Mouse (Mus musculus) CH12.LX (cell line): Measurements from ENCODE around the gene Galnt17. TPM values are rescaled to one million over a fixed set of nuclear protein-coding genes. Genes with fewer than 3 reads are reported as not detected.

Experiments used
- DNase-seq: peaks from one replicate; pipeline ENCODE4 v3.0.0-alpha.2; 2013; ENCODE audit errors: extremely low read depth
- H3K27ac ChIP-seq: 2 replicates; pipeline ENCODE4 v1.5.1; 2012; ENCODE audit warnings: low read depth, mild to moderate bottlenecking, control low read depth, moderate library complexity; ENCODE audit not compliant: insufficient read depth
- H3K27me3 ChIP-seq: replicated peaks from 2 replicates; pipeline ENCODE3; 2012; ENCODE audit warnings: inconsistent platforms
- H3K36me3 ChIP-seq, 2 experiments: replicated peaks in 1 of 2; 2 replicates each; pipeline versions ENCODE3 to v1.6.1; 2012; ENCODE audit warnings: inconsistent platforms in 1 of 2, low read length in 1 of 2, mild to moderate bottlenecking in 1 of 2, mixed read lengths in 1 of 2, moderate library complexity in 1 of 2; ENCODE audit not compliant: control insufficient read depth in 1 of 2, insufficient read depth in 1 of 2
- H3K4me1 ChIP-seq, 2 experiments: 2 replicates each; pipeline ENCODE4 v1.6.1; 2012; ENCODE audit warnings: inconsistent platforms in 1 of 2, moderate library complexity in 1 of 2; ENCODE audit not compliant: insufficient read depth in 2 of 2, control insufficient read depth in 1 of 2
- H3K4me2 ChIP-seq: 2 replicates; pipeline ENCODE4 v1.6.1; 2012; ENCODE audit warnings: low read depth, mild to moderate bottlenecking, control low read depth; ENCODE audit not compliant: poor library complexity, insufficient read depth, severe bottlenecking
- H3K4me3 ChIP-seq, 3 experiments: fragments of 150-350 bp in 1 of 3; sonication (generic) in 1 of 3; replicated peaks in 1 of 3; 2 replicates each; pipeline versions ENCODE3 to v1.5.1; 2011 to 2012; ENCODE audit warnings: low read depth in 2 of 3, low read length in 2 of 3, mild to moderate bottlenecking in 2 of 3, moderate library complexity in 2 of 3, control low read depth in 1 of 3, improper control_type of control experiment in 1 of 3, inconsistent platforms in 1 of 3, mixed read lengths in 1 of 3; ENCODE audit not compliant: poor library complexity in 1 of 3
- H3K79me2 ChIP-seq: replicated peaks from 2 replicates; pipeline ENCODE4 v1.6.1; 2012; ENCODE audit warnings: mild to moderate bottlenecking, moderate library complexity; ENCODE audit not compliant: control insufficient read depth, poor library complexity, insufficient read depth, severe bottlenecking; ENCODE audit errors: extremely low read depth
- H3K9ac ChIP-seq: 2 replicates; pipeline ENCODE4 v1.6.1; 2012; ENCODE audit warnings: low read depth, mild to moderate bottlenecking, control low read depth, moderate library complexity; ENCODE audit not compliant: insufficient read depth
- H3K9me3 ChIP-seq: replicated peaks from 2 replicates; pipeline ENCODE3; 2012; ENCODE audit warnings: low read length, inconsistent platforms, mixed read lengths
- BHLHE40 ChIP-seq: IDR thresholded peaks from 2 replicates; pipeline ENCODE4 v1.6.1; 2011; ENCODE audit warnings: mild to moderate bottlenecking, low read depth, low read length, improper control_type of control experiment
- CHD1 ChIP-seq: IDR thresholded peaks from 2 replicates; pipeline ENCODE4 v1.6.1; 2012; ENCODE audit warnings: low read depth, low read length, improper control_type of control experiment, inconsistent platforms
- CHD2 ChIP-seq: IDR thresholded peaks from 2 replicates; pipeline ENCODE4 v1.6.1; 2011; ENCODE audit warnings: low read length, improper control_type of control experiment
- ELF1 ChIP-seq: IDR thresholded peaks from 2 replicates; pipeline ENCODE4 v1.6.1; 2014; ENCODE audit warnings: low read depth, mild to moderate bottlenecking, inconsistent platforms, low read length, improper control_type of control experiment
- EP300 ChIP-seq: IDR thresholded peaks from 2 replicates; pipeline ENCODE4 v1.6.1; 2011; ENCODE audit warnings: low read length, improper control_type of control experiment
- ETS1 ChIP-seq: conservative IDR thresholded peaks from 2 replicates; pipeline ENCODE4 v1.6.1; 2012; ENCODE audit warnings: low read depth, mild to moderate bottlenecking, inconsistent platforms, low read length, improper control_type of control experiment, moderate library complexity
- HCFC1 ChIP-seq: IDR thresholded peaks from 2 replicates; pipeline ENCODE4 v1.6.1; 2012; ENCODE audit warnings: low read depth, mild to moderate bottlenecking, inconsistent platforms, low read length, improper control_type of control experiment
- IRF4 ChIP-seq: IDR thresholded peaks from 2 replicates; pipeline ENCODE4 v1.6.1; 2014; ENCODE audit warnings: low read depth, mild to moderate bottlenecking, inconsistent platforms, low read length, improper control_type of control experiment
- MAFK ChIP-seq: IDR thresholded peaks from 2 replicates; pipeline ENCODE4 v1.6.1; 2011; ENCODE audit warnings: low read length, improper control_type of control experiment; ENCODE audit not compliant: insufficient replicate concordance
- MAZ ChIP-seq: IDR thresholded peaks from 2 replicates; pipeline ENCODE4 v1.6.1; 2012; ENCODE audit warnings: low read depth, mild to moderate bottlenecking, inconsistent platforms, low read length, improper control_type of control experiment, moderate library complexity
- MEF2A ChIP-seq: IDR thresholded peaks from 2 replicates; pipeline ENCODE4 v1.6.1; 2014; ENCODE audit warnings: low read depth, mild to moderate bottlenecking, inconsistent platforms, low read length, improper control_type of control experiment, borderline replicate concordance
- MXI1 ChIP-seq: IDR thresholded peaks from 2 replicates; pipeline ENCODE4 v1.6.1; 2011; ENCODE audit warnings: mild to moderate bottlenecking, low read depth, low read length, improper control_type of control experiment
- NELFE ChIP-seq: IDR thresholded peaks from 2 replicates; pipeline ENCODE4 v1.6.1; 2011; ENCODE audit warnings: low read depth, low read length, improper control_type of control experiment
- POLR2A ChIP-seq: IDR thresholded peaks from 2 replicates; pipeline ENCODE4 v1.6.1; 2011; ENCODE audit warnings: low read depth, mild to moderate bottlenecking, improper control_type of control experiment, low read length
- POLR2AphosphoS2 ChIP-seq: IDR thresholded peaks from 2 replicates; pipeline ENCODE4 v1.6.1; 2011; ENCODE audit warnings: low read depth, low read length, improper control_type of control experiment
- SIN3A ChIP-seq: IDR thresholded peaks from 2 replicates; pipeline ENCODE4 v1.6.1; 2012; ENCODE audit warnings: low read length, improper control_type of control experiment, inconsistent platforms
- TBP ChIP-seq: conservative IDR thresholded peaks from 2 replicates; pipeline ENCODE4 v1.6.1; 2011; ENCODE audit warnings: low read depth, low read length, improper control_type of control experiment
- UBTF ChIP-seq: IDR thresholded peaks from 2 replicates; pipeline ENCODE4 v1.6.1; 2012; ENCODE audit warnings: low read depth, mild to moderate bottlenecking, inconsistent platforms, low read length, improper control_type of control experiment, moderate library complexity
- ZKSCAN1 ChIP-seq: IDR thresholded peaks from 2 replicates; pipeline ENCODE4 v1.6.1; 2012; ENCODE audit warnings: low read depth, inconsistent platforms, low read length, improper control_type of control experiment, borderline replicate concordance
- ZMIZ1 ChIP-seq: IDR thresholded peaks from 2 replicates; pipeline ENCODE4 v1.6.1; 2012; ENCODE audit warnings: low read depth, mild to moderate bottlenecking, inconsistent platforms, low read length, improper control_type of control experiment
- dilution Hi-C: fragments of 300-500 bp; cut with MboI; formaldehyde crosslinking; loops from 2 replicates; pipeline ENCODE4 v1.14.3; 2020; ENCODE audit warnings: low sequenced_read_pairs; ENCODE audit not compliant: extremely low pct_unique_long_range_greater_than_20kb, extremely low pct_ligation_motif_present
- in situ Hi-C: fragments of 300-500 bp; cut with MboI; formaldehyde crosslinking; loops from 3 replicates; pipeline ENCODE4 v1.14.3; 2019; ENCODE audit warnings: low sequenced_read_pairs, low pct_ligation_motif_present, low pct_unique_long_range_greater_than_20kb, mixed read lengths
- polyA plus RNA-seq: library from polyadenylated mRNA; unstranded; fragments of >175 nt; gene quantifications from 2 replicates; pipeline ENCODE4 v1.2.1, GENCODE M21; 2012; ENCODE audit warnings: low read depth; ENCODE audit not compliant: insufficient read length
- total RNA-seq, 2 experiments: library from RNA; depleted of rRNA; stranded (reverse); fragments of 300-350 nt in 1 of 2; fragments of >200 nt in 1 of 2; gene quantifications; 2 replicates each; pipeline ENCODE4 v1.2.3; 2012 to 2014

Galnt17 gene
- total and polyA plus RNA-seq, 3 experiments = 0.09 TPM; not detected in 2

GRCm38 (mm10) chr5:131075795-131076194 lies 232.5 kb downstream of the Galnt17 start:
- H3K4me3 ChIP-seq = no peak overlapping the region
- H3K79me2 ChIP-seq = no peaks in the 10 kb centered on the region
- H3K36me3 ChIP-seq = no peaks in the 10 kb centered on the region
- no peak overlapping the region for H3K4me2 ChIP-seq
- no peaks in the 10 kb centered on the region for H3K27me3 ChIP-seq
- no peak overlapping the region for H3K27ac ChIP-seq
- TF ChIP-seq UBTF (no peak), CHD1 (no peak), NELFE (no peak), CHD2 (no peak), POLR2A (no peak), SIN3A (no peak)
- peaks cover 72% of the 10 kb centered on the region for H3K9me3 ChIP-seq
- no peaks in the 10 kb centered on the region for H3K4me1 ChIP-seq
- dilution Hi-C loops = no loop called here
- H3K9ac ChIP-seq = no peak overlapping the region
- in situ Hi-C loops = no loop called here
- no peak for DNase-seq

DNA sequence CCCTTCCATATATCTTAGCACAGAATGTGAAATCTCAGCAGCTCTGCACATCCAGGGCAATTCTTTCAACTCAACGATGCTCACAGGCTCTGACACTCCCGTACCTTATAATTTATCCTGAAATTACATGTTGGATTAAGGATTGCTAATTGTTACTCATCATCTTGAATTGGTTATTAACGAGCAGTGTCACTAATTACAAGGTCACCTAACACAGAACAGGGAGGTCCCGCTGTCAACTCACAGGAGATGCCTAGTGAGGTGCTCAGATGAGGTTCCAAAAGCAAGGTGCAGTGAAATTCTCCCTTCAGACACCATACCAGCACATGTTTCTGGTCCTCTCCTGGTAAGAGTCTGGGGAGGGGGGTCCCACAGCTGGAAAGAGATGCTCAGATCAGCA lies 234.0 kb downstream of the Galnt17 start:
- no peak for TF ChIP-seq ELF1
- TF ChIP-seq ZKSCAN1 = no peak
- no peak for TF ChIP-seq MAZ
- no peak for TF ChIP-seq UBTF
- no peak for TF ChIP-seq TBP
- no peak for TF ChIP-seq ZMIZ1
- TF ChIP-seq BHLHE40 = no peak
- TF ChIP-seq MEF2A = no peak
- no peak for TF ChIP-seq MAFK
- TF ChIP-seq MXI1 = no peak
- no peak for TF ChIP-seq POLR2AphosphoS2
- TF ChIP-seq HCFC1 = no peak
- no peak for TF ChIP-seq IRF4
- TF ChIP-seq CHD2 = no peak
- TF ChIP-seq EP300 = no peak
- TF ChIP-seq CHD1 = no peak
- TF ChIP-seq ETS1 = no peak
- TF ChIP-seq, all 38 proteins: peak for 0
- H3K79me2 ChIP-seq = no peaks in the 10 kb centered on the region
- no peaks in the 10 kb centered on the region for H3K27me3 ChIP-seq
- H3K4me2 ChIP-seq = no peak overlapping the region
- H3K9me3 ChIP-seq = peaks cover 66% of the 10 kb centered on the region
- no peaks in the 10 kb centered on the region for H3K36me3 ChIP-seq
- no peaks in the 10 kb centered on the region for H3K4me1 ChIP-seq
- in situ Hi-C loops = no loop called here
- dilution Hi-C loops = no loop called here
- no peak for DNase-seq
- H3K27ac ChIP-seq = no peak overlapping the region
- no peak overlapping the region for H3K4me3 ChIP-seq
- H3K9ac ChIP-seq = no peak overlapping the region
